Comparison of ENCODE assay signal across 19 mouse cellular contexts in genomic region chr10:111703447-111703846, GRCm38 (mm10).
DNase-seq lines count a peak whose midpoint lies in the region; ATAC-seq lines count a peak whose summit lies in the region.
"Had no signal": no experiment of that assay in that cellular context is flagged by ENCODE, and none has a peak within 500 bp of the region (broad histone marks: within the 10 kb centered on the region; RNA-seq: fewer than 3 reads in every experiment).

No protein-coding gene starts in this region.

- peak; percentile 56 for ATAC-seq in megakaryocyte, adult 5-6 weeks (ENCODE audit: poor library complexity, severe bottlenecking)
- ATAC-seq: CD4-positive, CD25-positive, alpha-beta regulatory T cell, adult 4 months; forebrain, embryonic 13.5 days; forebrain, embryonic 15.5 days; forebrain, postnatal 0 days had no signal

- peak; percentile 19 for DNase-seq in heart, adult 11 months
- DNase-seq in heart, adult 18-20 months, result no peak
- no peak for DNase-seq in urinary bladder, postnatal 10 days (ENCODE audit: low spot score)
- DNase-seq in thymus, postnatal 14 days, result no peak
- DNase-seq: adrenal gland, adult 2 months; adrenal gland, postnatal 10 days; adrenal gland, postnatal 25 days; B cell, adult 2 months; cerebellum, adult 11 months; cerebellum, adult 18-20 months; cerebellum, adult 8-10 months; cerebellum, adult 9-11 months; cerebellum, postnatal 14 days; cerebellum, postnatal 36 days; forebrain, postnatal 0 days had no signal
